Mouse (Mus musculus) cerebellum, adult 9-10 months (tissue): ENCODE data around the gene 1700074P13Rik.
"Not testable (repeated sequence)": the region's sequence is repeated elsewhere in the genome, so short reads cannot be mapped to it uniquely, and the experiment has no call there.

Source experiments
- DNase-seq: peaks from one replicate; pipeline ENCODE4 v3.0.0; 2022

1700074P13Rik gene

DNA sequence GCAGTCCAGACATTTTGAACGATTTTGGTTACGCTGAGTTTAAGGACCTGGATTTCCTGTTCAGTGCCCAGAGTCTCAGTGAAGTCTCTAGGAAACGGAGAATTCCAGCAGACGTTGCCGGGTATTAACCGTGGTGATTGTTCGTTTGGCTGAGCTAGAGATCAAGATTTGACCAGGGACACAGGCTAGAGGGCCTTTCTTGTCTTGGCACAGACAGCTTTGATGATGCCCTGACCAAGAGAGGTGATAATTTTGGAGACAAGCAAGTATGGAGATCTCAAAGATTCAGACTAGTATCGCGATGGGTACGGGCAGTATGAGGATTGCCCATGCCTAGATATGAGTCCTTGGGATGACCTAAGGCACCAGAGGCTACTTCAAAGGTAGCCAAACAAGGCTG, at the start of gene 1700074P13Rik:
TSS of gene 1700074P13Rik (minus strand) at position 101 of the 400 bp plus-strand sequence.
- DNase-seq = no peak

DNA sequence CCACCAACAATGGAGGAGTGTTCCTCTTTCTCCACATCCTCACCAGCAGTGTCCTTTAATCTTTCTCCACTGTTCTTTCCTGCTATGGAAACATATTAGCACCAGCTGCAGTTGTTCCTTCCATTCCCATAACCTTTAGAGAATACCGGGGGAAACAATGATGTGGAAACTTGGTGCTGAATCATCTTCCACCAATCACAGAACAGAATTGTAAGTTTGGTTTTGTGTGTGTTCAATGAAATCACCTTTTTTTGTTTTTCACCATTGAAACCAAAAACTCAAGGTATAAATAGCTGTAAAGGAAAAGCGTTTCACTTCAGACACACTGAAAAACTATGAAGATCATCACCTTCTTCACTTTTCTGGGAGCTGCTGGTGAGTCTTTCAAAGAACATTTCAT, 24.1 kb upstream of the 1700074P13Rik start, which contains the start of gene 1810009J06Rik:
TSS of gene 1810009J06Rik (plus strand) at position 301 of the 400 bp plus-strand sequence.
- DNase-seq = not testable (repeated sequence)

DNA sequence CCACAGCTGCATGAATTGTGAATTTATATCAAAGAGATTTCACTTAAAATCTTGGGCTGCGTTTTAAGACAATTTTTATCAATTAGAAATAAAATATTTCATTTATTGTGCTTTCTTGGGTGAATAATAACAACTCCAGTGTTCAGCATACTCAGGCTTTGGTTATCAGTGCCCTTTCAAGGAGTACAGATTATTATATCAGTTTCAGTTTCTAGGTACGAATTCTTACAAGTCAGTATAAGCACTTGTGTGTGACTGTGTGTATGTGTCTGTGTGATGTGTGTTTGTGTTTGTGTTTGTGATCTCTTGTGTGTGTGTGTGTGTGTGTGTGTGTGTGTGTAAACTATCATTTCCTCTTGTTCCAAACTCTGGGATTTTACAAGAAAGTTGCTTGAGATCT, 13.4 kb upstream of the 1700074P13Rik start:
- no peak for DNase-seq

DNA sequence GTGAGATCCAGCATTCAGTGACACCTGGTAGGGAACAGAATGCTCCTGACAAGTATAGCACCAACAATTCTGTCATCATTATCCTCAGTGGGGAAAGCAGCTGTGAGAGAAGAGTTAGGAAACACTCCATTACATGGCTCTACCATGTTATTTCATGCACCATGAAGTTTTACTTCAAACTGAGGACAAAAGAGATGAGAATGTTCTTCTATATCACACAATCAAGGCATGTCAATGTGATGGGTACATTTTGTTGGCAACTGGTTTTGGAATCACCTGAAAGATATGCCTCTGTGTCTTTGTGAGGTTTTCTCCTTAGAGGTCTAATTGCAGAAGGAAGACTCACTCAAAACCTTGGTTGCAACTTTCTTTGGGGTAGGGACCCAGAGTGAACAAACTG, 11.4 kb upstream of the 1700074P13Rik start, which contains the start of gene Gm4744:
TSS of gene Gm4744 (minus strand) at position 101 of the 400 bp plus-strand sequence.
- DNase-seq = no peak

DNA sequence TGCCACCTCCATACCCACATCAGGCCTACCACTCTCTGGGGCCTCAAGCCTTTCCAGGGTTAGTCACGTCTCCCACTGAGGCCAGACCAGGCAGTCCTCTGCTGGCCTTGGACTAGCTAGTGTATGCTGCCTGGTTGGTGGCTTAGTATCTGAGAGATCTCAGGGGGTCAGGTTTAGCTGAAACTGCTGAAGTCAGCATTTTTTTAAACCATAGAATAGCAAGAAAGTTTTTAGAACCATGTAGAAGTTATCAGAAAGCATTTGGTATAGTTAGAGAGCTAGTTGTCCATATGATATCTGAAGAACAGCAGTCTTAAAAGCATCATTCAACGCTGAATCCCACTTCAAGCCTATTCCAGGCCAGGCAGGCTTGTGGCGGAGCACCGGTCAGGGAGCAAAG, 20.4 kb downstream of the 1700074P13Rik start:
- no peak for DNase-seq

DNA sequence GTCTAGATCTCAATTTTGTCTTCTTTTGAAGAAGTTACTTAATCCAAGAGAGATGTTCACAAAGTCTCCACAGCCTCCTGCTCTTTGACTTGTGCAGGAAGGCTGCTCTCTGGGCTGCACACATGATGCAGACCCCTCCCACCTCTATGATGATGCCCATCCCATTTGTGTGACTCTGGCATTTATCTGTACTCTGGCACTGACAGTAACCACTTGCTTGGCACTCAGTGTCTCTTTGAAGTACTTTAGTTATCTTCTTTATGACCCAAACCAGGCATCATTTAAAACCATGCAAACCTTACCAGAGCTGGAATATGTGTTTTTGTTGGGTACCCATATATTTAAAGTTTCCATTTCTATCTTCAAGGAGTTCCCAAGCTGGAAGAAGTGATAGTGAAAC, 40.1 kb downstream of the 1700074P13Rik start, which contains the start of gene Prss58:
TSS of gene Prss58 (minus strand) at position 101 of the 400 bp plus-strand sequence.
- DNase-seq = no peak

DNA sequence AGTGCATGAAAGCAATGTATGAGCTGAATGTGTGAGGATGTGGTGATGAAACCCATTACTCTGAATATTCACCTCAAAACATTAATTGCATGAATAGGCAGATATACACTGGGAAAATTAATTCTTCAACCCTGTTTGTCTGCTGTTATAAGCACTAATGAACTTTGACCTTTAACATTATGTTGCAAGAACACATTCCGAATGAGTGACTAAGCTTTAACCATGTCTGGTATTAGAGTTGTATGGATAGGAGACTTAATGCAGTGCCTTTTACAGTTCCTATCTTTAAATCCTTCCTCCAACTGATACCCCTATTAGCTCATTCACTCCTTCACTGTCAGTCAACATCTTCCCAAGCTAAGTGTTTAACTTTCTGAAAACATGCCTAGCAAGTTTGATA, 45.6 kb downstream of the 1700074P13Rik start:
- no peak for DNase-seq

DNA sequence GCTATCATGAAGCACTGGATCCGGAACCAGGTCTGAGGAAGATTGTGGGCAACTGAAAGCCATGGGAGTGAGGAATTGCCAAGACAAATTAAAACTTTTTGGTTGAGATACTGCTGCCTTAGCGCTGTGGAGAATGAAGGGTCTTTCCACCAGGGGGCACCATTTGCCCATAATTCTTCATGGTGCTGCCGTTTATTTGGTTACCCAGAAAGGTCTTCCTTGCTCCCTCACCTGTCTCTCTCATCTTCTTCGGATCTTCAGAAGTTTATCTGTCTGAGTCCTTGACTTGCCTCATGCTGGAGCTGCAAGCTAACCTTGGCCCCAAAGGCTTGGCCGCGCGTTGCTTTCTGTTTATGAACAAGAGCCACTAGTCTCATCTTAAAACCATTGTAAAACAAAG, 46.8 kb downstream of the 1700074P13Rik start:
- DNase-seq = no peak

DNA sequence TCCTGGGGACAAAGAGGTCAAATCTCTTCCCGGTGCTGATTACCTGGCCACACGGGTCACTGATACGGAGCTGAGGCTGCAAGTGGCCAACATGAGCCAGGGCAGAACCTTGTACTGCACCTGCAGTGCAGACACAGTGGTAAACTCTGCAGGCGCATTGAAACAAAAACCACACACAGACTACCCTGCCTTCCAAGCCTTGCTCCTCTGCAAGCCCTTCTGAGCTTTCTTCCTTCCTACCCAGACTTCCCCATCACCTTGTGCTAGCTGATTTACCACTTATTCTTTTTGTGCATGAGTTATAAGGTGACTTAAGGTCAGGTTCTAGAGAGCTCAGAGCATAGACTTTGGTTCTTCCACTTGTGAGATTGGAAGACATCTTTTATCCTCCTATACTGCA, 48.6 kb downstream of the 1700074P13Rik start:
- no peak for DNase-seq

DNA sequence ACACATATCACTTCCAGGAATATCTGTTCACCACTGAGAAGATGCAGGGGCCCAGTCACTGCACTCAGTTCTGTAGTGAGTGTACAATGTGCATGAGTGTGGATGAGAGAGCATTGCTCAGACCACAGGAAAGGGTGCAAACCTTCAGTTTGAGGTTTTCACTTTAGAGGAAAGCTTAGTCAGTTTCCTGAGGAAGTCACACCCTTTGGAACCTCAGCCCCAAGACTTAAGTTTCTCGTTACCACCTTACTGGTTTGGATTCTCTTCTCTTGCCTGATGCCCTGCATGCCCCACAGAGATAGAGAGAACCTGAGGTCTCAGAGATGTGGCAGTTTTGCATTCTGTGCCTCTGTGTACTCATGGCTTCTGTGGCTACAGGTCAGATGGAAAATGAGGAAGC, 49.4 kb downstream of the 1700074P13Rik start:
- no peak for DNase-seq

DNA sequence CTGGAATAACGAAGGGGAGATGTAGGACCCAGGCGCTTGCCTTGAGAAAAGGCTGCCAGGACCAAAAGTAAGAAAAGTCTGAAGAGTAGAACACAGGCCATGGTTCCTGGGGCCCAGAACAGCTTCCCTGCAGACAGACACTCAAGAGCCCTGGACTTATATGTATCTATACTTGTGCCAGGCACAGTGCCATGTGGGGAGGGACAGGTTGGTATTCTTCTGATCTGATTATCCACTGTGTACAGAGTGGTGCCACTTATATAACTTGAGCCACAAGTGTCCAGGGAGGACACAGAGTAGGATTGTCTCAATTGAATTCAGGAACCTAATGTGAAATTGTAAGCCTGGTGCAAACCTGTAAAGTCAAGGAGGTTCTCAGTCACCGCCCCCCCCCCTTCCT, 53.0 kb downstream of the 1700074P13Rik start, which contains the start of gene Moxd2:
TSS of gene Moxd2 (minus strand) at position 101 of the 400 bp plus-strand sequence.
- DNase-seq = no peak
